Mouse (Mus musculus) stomach, postnatal 0 days (tissue): Measurements from ENCODE around the gene Six5.

Experiments used
- CTCF ChIP-seq: IDR thresholded peaks from 2 replicates; pipeline ENCODE4 v1.5.1; 2016; ENCODE audit warnings: antibody characterized with exemption, low read depth, mild to moderate bottlenecking, moderate library complexity
- EP300 ChIP-seq: optimal IDR thresholded peaks from 2 replicates; pipeline ENCODE3; 2016; ENCODE audit warnings: antibody characterized with exemption

DNA sequence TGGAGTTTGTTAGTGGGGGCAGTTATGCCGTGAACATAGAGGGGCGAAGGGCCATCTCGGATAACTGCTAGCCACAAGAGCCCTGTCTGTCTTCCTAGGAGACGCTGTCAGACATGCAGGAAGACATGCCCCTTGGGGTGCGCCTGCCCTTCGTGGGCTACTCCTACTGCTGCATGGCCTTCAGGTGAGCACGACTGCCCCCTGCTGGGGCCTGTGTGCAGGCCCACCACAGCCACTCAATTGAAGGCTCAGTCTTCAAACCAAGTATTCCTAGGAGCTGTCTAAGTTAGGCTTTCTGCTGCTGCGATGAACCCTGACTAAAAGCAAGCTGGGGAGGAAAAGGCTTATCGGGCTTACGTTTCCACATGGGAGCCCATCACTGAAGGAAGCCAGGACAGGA, 5.6 kb upstream of the Six5 start:
- TF ChIP-seq CTCF = peak; percentile 86
- no peak for TF ChIP-seq EP300
